Mouse (Mus musculus): ENCODE measurements around the gene Rpl3.

Rpl3 gene

DNA sequence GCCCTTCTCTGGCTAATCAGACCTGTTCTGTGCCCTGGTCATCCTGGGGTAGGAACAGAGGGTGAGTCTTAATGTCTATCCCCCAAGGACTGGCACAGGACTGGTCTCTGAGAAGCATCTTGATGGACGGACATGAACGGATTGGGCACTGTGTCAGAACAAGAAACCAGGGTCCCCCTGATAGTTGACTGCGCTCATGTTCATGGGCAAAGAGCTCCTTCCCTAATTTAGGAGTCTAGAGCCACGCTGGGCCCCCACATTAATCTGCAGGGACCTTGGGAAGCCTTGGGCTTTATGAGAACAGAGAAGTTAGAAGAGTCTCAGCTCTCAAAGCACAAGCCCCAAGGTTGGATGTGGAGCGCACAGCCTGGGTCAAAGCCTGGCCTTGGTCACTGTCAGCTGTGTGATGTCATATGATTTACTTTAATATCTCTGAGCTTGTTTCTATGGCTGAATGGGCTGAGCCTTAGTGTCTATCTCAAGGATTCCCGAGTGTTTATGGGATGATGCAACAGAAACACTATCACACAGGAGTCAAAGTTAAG is 56.3 kb downstream of the Rpl3 start:
- DNase-seq (ENCODE audit: low read depth, low spot score) = no peak

- DNase-seq (ENCODE audit: low read depth, low spot score) = no peak
Observed at GRCm38 (mm10) chr15:80034913-80035312, 56.8 kb downstream of the Rpl3 start.

DNA sequence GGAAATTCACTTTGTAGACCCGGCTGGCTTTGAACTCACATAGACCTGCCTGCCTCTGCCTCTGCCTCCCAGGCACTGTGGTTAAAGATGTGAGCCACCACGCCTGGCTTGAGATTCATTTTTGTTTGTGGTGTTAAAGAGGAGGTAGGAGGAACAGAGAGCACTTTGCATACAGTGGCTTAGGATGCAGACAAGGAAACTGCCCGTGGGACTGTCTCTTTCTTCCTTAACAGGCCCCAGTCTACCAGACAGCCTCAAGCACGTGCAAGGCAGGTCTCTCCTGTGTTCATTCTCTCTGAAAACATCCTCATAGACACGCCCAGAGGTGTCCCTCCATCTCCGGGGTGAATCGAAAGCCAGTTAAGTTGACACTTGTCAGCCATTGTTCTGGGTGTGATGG is 57.3 kb downstream of the Rpl3 start:
- no peak for DNase-seq (ENCODE audit: low read depth, low spot score)

- DNase-seq (ENCODE audit: low read depth, low spot score) = no peak
Observed at GRCm38 (mm10) chr15:80031133-80031532, 60.5 kb downstream of the Rpl3 start.

GRCm38 (mm10) chr15:80030399-80030798 is 61.3 kb downstream of the Rpl3 start:
- no peak for DNase-seq (ENCODE audit: low read depth, low spot score)

- DNase-seq (ENCODE audit: low read depth, low spot score) = no peak
Observed at GRCm38 (mm10) chr15:80028862-80029261, 62.8 kb downstream of the Rpl3 start.

All from skeletal muscle tissue, adult 2 months (tissue).